Mouse (Mus musculus) MN1 (cell line): ENCODE data around the gene Rictor.

Experiments
- DNase-seq: peaks from one replicate; pipeline ENCODE4 v3.0.0-alpha.2; 2016; ENCODE audit warnings: low spot score

The Rictor gene

DNA sequence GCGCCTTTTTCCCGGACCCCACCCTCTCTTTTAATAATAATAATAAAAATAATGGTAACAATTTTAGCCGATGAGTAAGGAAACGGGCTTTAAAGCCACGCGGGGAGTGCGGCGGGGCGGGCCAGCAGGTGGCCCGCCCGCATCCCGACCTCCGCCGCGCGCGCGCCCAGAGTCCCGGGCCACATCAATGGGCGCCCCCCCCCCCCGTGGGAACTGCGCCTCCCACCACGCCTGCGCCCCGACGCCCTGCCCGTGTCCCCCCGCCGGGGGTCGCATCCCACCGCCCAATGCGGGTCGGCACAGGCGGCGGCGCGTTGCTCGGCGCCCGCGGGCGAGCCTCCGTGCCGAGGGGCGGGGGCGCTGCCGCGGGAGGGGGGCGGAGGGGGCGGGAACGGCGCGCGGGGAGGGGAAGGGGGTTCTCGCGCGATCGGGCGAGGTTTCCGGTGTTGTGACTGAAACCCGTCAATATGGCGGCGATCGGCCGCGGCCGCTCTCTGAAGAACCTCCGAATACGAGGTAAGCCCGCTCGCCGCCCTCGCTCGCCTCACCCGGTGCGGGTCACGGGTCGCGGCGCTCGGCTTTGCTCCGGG, at the start of gene Rictor:
Gene Rictor (plus strand): TSS at position 444 of the 590 bp plus-strand sequence.
- peak; percentile 92 for DNase-seq

- DNase-seq = no peak
These were observed 46.2 kb upstream of the Rictor start for GRCm38 (mm10) chr15:6661951-6662350.

DNA sequence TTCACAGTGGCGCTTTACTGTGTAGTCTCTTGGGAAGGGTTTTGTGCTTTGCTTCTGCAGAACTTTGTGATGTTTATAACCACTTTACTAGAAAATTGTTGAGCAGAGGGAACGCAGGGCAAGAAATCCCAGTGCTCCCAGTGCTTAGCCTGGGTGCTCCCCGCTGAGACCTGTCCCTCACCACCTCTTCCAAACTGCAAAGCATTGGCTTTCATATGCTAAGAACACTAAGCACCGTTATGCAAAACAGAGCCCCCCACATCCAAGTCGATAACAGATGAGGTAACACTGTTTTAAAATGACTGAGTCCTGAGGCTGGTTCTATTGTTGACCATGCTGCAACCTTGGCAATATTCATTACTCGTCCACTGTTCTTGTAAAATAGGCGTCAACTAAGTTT, 44.2 kb upstream of the Rictor start:
- DNase-seq = no peak

GRCm38 (mm10) chr15:6666072-6666471, 42.1 kb upstream of the Rictor start:
- no peak for DNase-seq

DNA sequence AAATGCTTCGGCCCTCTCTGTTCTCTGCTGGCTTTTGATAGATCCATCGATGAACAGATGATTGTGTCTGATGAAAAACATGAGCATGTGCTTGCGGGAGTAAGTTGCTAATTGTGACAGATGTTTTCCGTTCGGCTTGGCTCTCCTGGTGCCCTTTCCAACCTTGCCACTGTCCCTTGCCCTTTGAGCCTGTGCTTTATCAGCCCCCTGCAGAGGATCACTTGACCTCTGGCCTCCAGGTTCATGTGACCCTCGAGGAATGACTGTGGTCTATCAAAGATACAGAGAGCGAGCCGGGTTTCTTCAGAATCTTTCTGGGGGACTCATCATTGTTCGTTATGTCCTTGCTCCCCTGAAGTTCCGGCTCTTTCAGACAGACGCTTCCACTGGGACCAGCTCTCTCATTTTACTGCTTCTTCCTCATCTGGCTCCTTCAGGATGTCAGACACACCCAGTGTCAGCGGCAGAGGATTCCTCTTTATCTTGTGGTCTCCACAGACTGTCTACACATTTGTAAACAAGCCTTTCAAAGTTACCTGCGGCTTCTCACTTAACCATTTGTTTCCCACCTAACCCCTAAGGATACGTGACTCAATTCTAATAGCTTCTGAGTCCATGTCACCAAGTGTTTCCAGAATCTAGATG, 39.3 kb upstream of the Rictor start:
- no peak for DNase-seq

DNA sequence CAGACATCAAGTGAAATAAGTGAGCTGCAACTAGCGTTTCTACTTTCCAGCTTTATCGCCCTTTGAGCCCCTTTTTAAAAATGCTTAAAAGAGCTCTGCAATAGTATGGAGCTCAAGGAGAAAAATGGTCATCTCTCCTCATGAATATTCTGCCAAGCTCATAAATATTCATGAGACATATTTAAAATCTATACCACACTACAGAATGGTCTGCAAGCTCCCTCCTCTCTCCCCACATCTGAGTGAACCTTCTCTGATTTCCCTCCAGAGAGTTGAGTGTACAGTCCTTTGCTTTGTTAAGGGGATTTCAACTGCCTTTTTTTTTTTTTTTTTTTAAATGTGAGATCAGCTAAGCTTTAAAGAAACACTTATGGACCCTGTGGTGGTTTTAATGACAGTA, 29.7 kb upstream of the Rictor start:
- no peak for DNase-seq

GRCm38 (mm10) chr15:6702164-6702563, 6.0 kb upstream of the Rictor start:
- DNase-seq = no peak

- DNase-seq = no peak
These were observed 2.8 kb upstream of the Rictor start for GRCm38 (mm10) chr15:6705351-6705901.

- peak; percentile 83 for DNase-seq
These were observed 636 bp upstream of the Rictor start for GRCm38 (mm10) chr15:6707551-6707935.

GRCm38 (mm10) chr15:6708526-6709441, 605 bp downstream of the Rictor start:
- DNase-seq = peak; percentile 61

GRCm38 (mm10) chr15:6709618-6710017, 1.4 kb downstream of the Rictor start:
- no peak for DNase-seq

DNA sequence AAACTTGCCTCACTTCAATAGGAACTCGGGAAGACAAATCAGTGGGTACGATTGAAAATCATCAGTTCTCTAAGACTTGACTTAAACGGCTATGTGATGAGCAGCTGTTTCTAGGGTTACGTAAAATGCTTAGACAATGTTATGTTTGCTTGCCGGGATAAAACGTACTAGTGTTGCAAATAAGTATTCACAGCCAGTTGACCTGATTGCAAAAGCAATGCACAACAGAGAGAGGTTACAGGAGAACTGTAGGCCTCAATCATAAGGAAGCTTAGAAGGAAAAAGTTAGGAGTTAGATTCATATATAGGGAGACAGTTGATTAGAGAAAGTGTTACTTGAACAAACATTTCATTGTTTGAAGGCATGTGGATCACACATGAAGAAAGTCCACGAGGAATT, 2.2 kb downstream of the Rictor start:
- no peak for DNase-seq

DNA sequence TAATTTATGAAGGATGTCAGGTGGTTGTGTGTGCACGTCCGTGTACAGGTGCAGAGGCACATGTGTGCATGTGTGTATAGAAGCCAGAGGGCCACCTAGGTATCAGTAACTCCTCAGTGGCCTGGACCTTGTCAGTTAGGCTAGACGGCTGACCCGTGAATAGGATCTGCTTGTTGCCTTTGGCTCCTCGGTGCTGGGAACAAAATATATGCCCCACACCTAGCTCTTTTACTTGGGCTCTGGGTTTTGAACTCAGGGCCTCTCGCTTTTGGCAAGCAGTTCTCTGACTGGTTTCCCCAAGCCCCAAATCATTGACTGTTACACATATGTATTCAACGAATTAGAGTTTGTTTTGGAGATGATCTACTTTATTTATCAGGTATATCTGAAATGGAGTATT, 3.0 kb downstream of the Rictor start:
- no peak for DNase-seq

GRCm38 (mm10) chr15:6714819-6715218, 6.6 kb downstream of the Rictor start:
- DNase-seq = no peak

DNA sequence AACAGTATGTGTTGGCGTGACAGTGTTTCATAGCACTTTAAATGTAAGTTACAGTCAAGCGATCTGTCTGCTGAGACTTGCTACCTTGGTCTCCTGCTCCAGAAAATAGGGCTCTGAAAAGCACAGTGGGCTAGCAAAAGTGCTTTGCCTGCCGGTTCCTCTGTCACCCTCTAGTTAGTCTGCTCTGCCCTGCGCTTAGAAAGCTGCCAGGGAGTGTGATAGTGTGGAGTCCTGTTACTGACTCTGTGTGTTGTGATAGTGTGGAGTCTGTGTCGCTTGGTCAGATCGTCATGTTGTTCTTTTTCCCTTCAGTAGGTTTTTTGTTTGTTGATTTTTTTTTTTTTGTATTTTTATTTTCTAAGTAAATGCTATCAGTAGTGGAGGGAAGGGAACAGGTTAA, 7.1 kb downstream of the Rictor start:
- no peak for DNase-seq

DNA sequence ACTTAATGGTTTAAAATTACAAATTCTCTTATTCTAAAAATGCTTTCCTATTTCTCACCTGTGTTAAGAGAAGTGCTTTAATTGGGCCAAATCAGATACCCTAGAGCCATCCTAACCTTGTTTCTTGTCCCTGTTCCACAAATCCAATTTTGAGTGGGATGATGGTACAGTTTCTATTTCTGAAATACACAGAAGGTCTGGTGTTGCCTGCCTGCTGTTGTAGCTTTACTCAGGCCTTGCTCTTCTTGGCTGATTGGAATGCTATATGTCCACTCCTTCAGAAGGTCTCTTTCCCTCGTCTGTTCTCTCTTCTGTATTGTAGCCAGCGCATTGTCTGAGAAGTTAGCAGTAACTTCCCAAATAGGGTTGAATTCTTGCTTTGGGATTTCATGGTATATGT, 13.2 kb downstream of the Rictor start:
- DNase-seq = no peak

DNA sequence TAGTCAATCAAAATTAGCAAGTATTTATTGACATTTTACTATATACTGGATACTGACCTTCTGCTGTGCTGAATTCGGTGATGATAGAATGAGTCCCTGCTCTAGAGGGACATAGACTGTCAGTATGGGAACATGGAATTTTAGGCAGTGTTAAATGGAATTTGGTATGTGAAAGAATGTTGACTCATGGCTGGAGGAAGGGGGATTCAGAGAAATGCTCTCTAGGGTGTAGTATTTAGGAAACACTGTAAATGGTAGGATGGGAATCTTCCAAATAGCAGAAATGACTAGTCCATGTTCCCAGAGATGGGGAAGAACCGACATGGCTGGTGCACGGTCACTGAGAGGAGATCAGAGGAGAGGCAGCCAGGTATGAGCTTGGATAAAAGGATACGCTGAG, 13.6 kb downstream of the Rictor start:
- no peak for DNase-seq

DNA sequence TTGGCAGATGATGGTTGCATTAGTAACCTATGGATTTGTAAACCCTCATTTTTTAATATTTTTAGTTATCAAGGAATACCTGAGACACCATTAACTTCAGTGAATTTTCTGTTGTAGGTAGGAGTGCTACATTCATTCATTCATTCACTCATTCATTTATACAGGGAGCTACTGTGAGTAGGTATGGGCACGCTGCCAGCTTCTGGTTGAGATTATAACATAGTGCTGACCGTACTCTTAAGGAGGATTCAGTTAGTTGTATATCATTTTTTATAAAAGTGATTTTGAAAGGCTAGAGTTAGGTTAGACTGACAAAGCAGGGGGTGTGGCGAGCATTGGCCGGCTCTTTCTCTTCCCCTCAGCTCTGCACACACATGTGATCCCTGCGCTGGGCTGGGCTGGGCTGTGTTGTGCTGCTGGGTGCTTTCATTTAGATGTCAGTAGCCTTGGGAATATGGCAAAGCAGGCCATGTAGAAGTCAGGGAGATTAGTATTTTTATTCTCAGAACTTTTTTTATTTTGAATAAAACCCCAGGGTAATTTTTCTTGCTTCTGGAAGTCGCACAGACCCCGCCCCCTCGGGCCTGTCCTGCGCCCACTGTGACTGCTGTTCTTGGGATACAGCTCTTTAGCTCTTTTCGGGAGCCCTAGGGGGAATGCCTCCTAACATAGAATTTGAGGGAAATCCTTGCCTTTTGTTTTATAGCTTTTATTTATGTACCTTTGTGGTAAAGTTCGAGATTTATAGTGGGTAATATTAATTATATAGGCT, 14.4 kb downstream of the Rictor start:
- DNase-seq = no peak

DNA sequence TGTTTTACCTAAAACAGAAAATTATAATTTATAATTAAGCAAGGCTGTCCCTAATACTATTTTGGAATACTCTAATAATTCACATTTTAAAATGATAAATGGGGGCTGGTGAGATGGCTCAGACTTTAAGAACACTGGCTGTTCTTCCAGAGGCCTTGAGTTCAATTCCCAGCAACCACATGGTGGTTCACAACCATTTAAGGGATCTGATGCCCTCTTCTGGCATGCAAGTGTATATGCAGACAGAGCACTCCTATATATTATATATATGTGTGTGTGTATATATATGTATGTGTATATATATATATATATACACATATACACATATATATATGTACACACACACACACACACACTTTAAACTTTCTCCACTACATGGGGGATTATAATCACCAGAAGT, 15.2 kb downstream of the Rictor start:
- no peak for DNase-seq

GRCm38 (mm10) chr15:6724442-6724841, 16.3 kb downstream of the Rictor start:
- no peak for DNase-seq

DNA sequence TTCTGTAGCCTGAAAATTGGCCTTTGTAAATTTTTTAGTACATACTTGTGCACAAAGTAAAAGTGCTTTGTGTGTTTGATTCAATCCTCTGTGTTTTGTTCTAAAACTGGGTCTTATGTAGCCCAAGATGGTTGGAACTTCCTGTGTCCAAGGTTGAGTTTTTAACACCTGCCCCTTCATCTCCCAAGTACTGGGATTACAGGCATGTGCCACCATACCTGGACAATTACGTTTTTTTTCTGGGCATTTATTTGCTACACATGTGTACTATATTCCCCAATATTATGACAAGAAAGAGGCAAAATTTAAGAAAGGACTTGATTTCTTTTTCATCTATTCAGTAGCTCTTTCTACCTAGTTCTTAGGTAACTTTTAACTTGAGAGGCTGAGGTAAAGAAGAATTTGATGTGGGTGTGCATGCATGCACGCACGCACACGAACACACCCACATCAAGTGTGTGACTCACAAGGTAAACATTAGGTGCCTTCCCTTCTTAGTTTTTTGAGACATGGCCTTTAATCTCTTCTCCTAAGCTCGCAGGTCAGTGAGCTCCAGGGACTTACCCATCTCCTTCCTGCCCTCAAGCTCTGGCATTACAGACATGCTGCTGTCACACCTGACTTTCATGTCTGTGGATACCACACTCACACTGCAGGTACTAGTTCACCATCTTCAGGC, 18.1 kb downstream of the Rictor start:
- DNase-seq = no peak
